Mouse (Mus musculus): ENCODE measurements at regions not wholly inside any gene's neighbourhood (a gene's known extent, or its start where the extent isn't known, plus 50 kb on each side); places are given as distances from the start of the nearest gene placed in this dataset.

- DNase-seq: no peak
Measured at GRCm38 (mm10) chr11:31530851-31531250, 140.8 kb downstream of the Bod1 start.

GRCm38 (mm10) chr11:31529686-31530085 is 142.0 kb downstream of the Bod1 start:
- peak; percentile 37 for DNase-seq

- DNase-seq: peak; percentile 77
Measured at GRCm38 (mm10) chr11:31524708-31525107, 147.0 kb downstream of the Bod1 start.

GRCm38 (mm10) chr11:31524065-31524618 is 147.5 kb downstream of the Bod1 start:
- DNase-seq: peak; percentile 77

GRCm38 (mm10) chr11:31522127-31522526 is 149.6 kb downstream of the Bod1 start:
- peak; percentile 98 for DNase-seq

- peak; percentile 55 for DNase-seq
Measured at GRCm38 (mm10) chr11:31520909-31521308, 150.8 kb downstream of the Bod1 start.

GRCm38 (mm10) chr11:31503239-31503916 is 133.5 kb upstream of the Stc2 start:
- peak; percentile 78 for DNase-seq

- peak; percentile 83 for DNase-seq
Measured at GRCm38 (mm10) chr11:31485429-31485828, 115.6 kb upstream of the Stc2 start.

- no peak for DNase-seq
Measured at GRCm38 (mm10) chr11:31481057-31481340, 111.1 kb upstream of the Stc2 start.

- DNase-seq: peak; percentile 55
Measured at GRCm38 (mm10) chr11:31480225-31481056, 110.6 kb upstream of the Stc2 start.

- no peak for DNase-seq
Measured at GRCm38 (mm10) chr11:31477763-31478162, 107.9 kb upstream of the Stc2 start.

- DNase-seq: no peak
Measured at GRCm38 (mm10) chr11:31477104-31477503, 107.2 kb upstream of the Stc2 start.

GRCm38 (mm10) chr11:31473017-31473416 is 103.1 kb upstream of the Stc2 start:
- DNase-seq: peak; percentile 87

GRCm38 (mm10) chr11:31470681-31471414 is 101.0 kb upstream of the Stc2 start:
- no peak for DNase-seq

- DNase-seq: peak; percentile 96
Measured at GRCm38 (mm10) chr11:31464844-31465243, 95.0 kb upstream of the Stc2 start.

- DNase-seq: peak; percentile 93
Measured at GRCm38 (mm10) chr11:31462440-31462839, 92.6 kb upstream of the Stc2 start.

GRCm38 (mm10) chr11:31461824-31462223 is 92.0 kb upstream of the Stc2 start:
- peak; percentile 90 for DNase-seq

GRCm38 (mm10) chr11:31461348-31461747 is 91.5 kb upstream of the Stc2 start:
- peak; percentile 90 for DNase-seq

GRCm38 (mm10) chr11:31427374-31427773 is 57.5 kb upstream of the Stc2 start:
- no peak for DNase-seq

Measured in heart, adult 11 months (tissue).